Mouse (Mus musculus) embryonic facial prominence, embryonic 12.5 days (tissue): ENCODE results near the gene Ccl6. TPM values are rescaled to one million over a fixed set of nuclear protein-coding genes. Genes with fewer than 3 reads are reported as not detected.
A peak's percentile ranks its signal among the peaks of the same experiment; 100 is the strongest.

Experiments used
- ATAC-seq: fragments of 200-750 bp; cut with Nextera tagmentation; 2 replicates; pipeline ENCODE4 v1.8.0; 2017; ENCODE audit not compliant: insufficient number of reproducible peaks, insufficient read depth, low FRiP score, low TSS enrichment
- H3K27ac ChIP-seq: fragments of 300-500 bp; sonication (generic); 2 replicates; pipeline ENCODE4 v1.5.1; 2016; ENCODE audit warnings: mild to moderate bottlenecking
- H3K27me3 ChIP-seq: fragments of 300-500 bp; sonication (generic); 2 replicates; pipeline ENCODE4 v1.6.1; 2016; ENCODE audit warnings: mild to moderate bottlenecking, moderate library complexity
- H3K36me3 ChIP-seq: fragments of 300-500 bp; sonication (generic); 2 replicates; pipeline ENCODE4 v1.6.1; 2016; ENCODE audit warnings: mild to moderate bottlenecking
- H3K4me1 ChIP-seq: fragments of 300-500 bp; sonication (generic); 2 replicates; pipeline ENCODE4 v1.6.1; 2016
- H3K4me2 ChIP-seq: fragments of 300-500 bp; sonication (generic); replicated peaks from 2 replicates; pipeline ENCODE4 v1.6.1; 2016; ENCODE audit warnings: mild to moderate bottlenecking, moderate library complexity
- H3K4me3 ChIP-seq: fragments of 300-500 bp; sonication (generic); 2 replicates; pipeline ENCODE4 v1.5.1; 2016; ENCODE audit warnings: mild to moderate bottlenecking
- H3K9ac ChIP-seq: fragments of 300-500 bp; sonication (generic); 2 replicates; pipeline ENCODE4 v1.6.1; 2016; ENCODE audit warnings: mild to moderate bottlenecking, moderate library complexity
- H3K9me3 ChIP-seq: fragments of 300-500 bp; sonication (generic); 2 replicates; pipeline ENCODE4 v1.6.1; 2016; ENCODE audit warnings: mild to moderate bottlenecking, moderate library complexity
- WGBS: fragments of 180-500 bp; shearing (Covaris S2); methylation state at CpG from one replicate; pipeline ENCODE4 v1.1.7; 2016; 5-methylcytosine and 5-hydroxymethylcytosine counted together
- polyA plus RNA-seq: library from polyadenylated mRNA; unstranded; fragments of >200 nt; fragmentation: Nextera tagmentation; extraction: Ambion mirVana; gene quantifications from 2 replicates; pipeline ENCODE4 v1.2.1, GENCODE M21; 2016

Ccl6 gene
- polyA plus RNA-seq, 1 experiment from 2014 or later = 1.4 TPM

DNA sequence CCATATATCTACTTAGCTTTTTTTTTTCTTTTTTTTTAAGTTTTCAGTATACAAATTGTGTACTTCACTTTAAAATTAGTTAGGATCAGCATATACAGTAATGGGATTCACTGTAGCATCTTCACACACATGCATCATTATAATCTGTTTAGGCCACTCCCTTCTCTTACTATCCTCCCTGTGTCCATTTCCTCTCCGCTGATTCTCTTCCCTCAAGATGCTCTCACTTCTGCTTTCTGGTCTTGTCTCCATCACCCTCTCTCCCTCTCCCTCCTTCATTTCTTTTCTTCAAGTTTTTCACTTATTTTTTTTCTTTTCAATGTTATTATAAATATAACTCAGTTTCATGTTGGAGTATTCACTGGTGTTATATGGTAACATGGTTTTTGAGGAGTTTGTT is 26.1 kb upstream of the Ccl6 start:
- H3K27me3 ChIP-seq = no peaks in the 10 kb centered on the region
- no peaks in the 10 kb centered on the region for H3K9me3 ChIP-seq
- no peak for ATAC-seq
- no peaks in the 10 kb centered on the region for H3K36me3 ChIP-seq
- H3K9ac ChIP-seq = no peak overlapping the region
- no peak overlapping the region for H3K4me3 ChIP-seq
- H3K4me1 ChIP-seq = no peaks in the 10 kb centered on the region
- H3K4me2 ChIP-seq = no peak overlapping the region
- 97% methylated on average over 1 of the region's 1 CpGs for WGBS
- no peak overlapping the region for H3K27ac ChIP-seq

DNA sequence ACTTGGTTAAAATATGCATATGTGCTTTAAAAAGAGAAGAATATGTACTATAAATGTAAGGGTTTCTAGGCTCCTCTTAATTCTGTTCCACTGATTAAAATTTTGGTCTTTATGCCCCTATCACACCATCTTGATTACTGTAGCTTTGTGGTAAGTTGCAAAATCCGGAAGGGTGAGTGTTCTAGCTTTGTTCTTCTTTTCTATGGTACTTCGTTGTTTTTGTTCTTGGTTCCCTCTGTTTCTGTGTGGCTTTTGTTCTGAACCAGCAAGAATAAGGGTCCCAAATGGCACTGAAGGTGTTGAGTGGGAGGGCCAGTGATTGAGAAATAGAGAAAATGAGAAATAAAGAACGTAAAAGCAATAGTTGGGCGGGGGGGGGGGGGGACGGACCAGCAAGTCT is 25.4 kb upstream of the Ccl6 start:
- Histone ChIP-seq H3K4me1 (no peaks in the 10 kb centered on the region), H3K9ac (no peak overlapping the region), H3K4me3 (no peak overlapping the region), H3K36me3 (no peaks in the 10 kb centered on the region), H3K9me3 (no peaks in the 10 kb centered on the region), H3K27ac (no peak overlapping the region), H3K4me2 (no peak overlapping the region), H3K27me3 (no peaks in the 10 kb centered on the region)
- ATAC-seq = no peak
- 80% methylated on average over 4 of the region's 5 CpGs for WGBS

DNA sequence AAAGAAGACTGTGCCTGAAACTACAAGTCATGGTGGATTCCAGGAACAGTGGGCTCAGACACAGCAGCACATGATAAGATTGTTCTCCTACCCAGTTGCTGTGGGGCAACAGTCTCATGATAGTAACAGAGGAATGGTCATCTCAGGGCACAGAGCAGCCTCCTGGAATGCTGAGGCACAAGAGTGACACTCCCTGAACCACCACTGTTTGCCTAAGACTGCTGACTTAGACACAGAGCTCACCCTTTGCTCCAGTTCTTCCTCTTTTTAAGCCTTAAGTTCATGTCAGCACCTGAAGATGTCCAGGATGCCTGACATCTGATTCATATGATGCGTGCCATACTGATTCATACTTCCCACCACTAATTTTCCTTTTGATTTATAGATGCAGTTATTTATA is 23.7 kb upstream of the Ccl6 start:
- no peaks in the 10 kb centered on the region for H3K4me1 ChIP-seq
- no peak overlapping the region for H3K9ac ChIP-seq
- no peaks in the 10 kb centered on the region for H3K36me3 ChIP-seq
- no peak overlapping the region for H3K4me3 ChIP-seq
- WGBS = 97% methylated on average over 1 of the region's 1 CpGs
- no peak for ATAC-seq
- H3K27ac ChIP-seq = no peak overlapping the region
- no peaks in the 10 kb centered on the region for H3K9me3 ChIP-seq
- no peak overlapping the region for H3K4me2 ChIP-seq
- no peaks in the 10 kb centered on the region for H3K27me3 ChIP-seq

DNA sequence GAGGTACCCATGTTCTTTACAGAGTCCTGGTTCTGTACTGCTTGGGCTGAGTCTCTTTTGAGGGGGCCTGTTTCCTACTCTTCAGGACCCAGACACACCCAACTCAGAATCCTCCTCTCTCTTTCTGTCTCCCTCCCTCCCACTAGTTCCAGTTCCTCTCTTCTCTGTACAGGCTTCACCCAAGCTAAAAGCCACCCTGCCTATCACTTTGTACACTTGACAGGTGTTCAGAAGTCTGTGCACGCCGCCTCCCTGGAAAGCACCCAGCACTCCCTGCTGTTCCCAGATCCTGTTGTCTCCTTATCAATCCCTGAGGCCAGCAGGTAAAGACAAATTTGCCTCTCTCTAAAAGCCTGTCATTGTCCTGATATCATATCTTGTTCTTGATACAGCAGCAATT is 18.0 kb upstream of the Ccl6 start:
- Histone ChIP-seq H3K4me1 (no peaks in the 10 kb centered on the region), H3K36me3 (no peaks in the 10 kb centered on the region), H3K4me2 (no peak overlapping the region), H3K4me3 (no peak overlapping the region), H3K9me3 (no peaks in the 10 kb centered on the region), H3K27ac (no peak overlapping the region), H3K27me3 (no peaks in the 10 kb centered on the region), H3K9ac (no peak overlapping the region)
- 83% methylated on average over 2 of the region's 2 CpGs for WGBS
- ATAC-seq = no peak

DNA sequence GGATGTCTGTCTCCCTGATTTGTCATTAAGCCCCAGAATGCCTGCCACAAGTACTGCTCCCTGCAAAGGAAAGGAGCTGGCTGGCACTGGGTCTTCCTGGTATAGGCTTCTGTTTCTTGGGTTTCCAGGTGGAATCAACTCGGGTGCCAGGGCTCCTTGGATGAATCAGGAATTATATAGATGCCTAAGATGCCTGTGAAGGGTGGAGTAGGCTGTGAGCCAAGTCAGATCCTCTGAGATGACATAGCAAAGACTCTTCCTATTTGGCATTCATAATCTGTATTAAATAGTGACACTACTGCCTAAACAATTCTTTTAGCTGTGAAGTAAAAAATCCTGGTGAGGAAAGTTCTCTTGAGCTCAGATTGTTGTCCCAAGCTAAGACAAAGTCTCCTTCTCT is 13.5 kb upstream of the Ccl6 start:
- Histone ChIP-seq H3K9me3 (no peaks in the 10 kb centered on the region), H3K4me1 (no peaks in the 10 kb centered on the region), H3K27me3 (no peaks in the 10 kb centered on the region), H3K36me3 (no peaks in the 10 kb centered on the region), H3K4me3 (no peak overlapping the region), H3K27ac (no peak overlapping the region), H3K9ac (no peak overlapping the region), H3K4me2 (no peak overlapping the region)
- no peak for ATAC-seq
- WGBS = 48% methylated on average over 1 of the region's 1 CpGs

DNA sequence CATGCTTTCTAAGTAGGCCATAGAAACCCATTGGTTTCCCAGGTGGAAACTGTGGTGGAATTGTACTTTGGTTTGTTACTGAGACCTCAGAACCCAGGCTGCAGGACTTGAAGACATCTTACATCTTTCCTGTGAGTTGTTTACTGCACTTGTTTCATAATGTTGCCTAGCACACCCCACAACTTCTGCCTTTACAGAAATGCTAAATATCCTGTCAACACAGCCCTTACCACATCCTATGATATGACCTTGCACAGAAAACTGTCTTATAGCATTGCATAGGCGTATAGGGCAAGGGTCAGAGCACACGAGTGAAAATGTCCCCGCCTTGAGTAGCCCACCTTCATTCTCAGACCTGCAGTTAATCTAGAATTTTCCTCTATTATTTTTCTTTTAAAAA is 12.6 kb upstream of the Ccl6 start:
- no peaks in the 10 kb centered on the region for H3K36me3 ChIP-seq
- no peak overlapping the region for H3K9ac ChIP-seq
- H3K27ac ChIP-seq = no peak overlapping the region
- 92% methylated on average over 3 of the region's 3 CpGs for WGBS
- H3K4me1 ChIP-seq = no peaks in the 10 kb centered on the region
- no peaks in the 10 kb centered on the region for H3K27me3 ChIP-seq
- H3K4me2 ChIP-seq = no peak overlapping the region
- H3K4me3 ChIP-seq = no peak overlapping the region
- ATAC-seq = no peak
- H3K9me3 ChIP-seq = no peaks in the 10 kb centered on the region

DNA sequence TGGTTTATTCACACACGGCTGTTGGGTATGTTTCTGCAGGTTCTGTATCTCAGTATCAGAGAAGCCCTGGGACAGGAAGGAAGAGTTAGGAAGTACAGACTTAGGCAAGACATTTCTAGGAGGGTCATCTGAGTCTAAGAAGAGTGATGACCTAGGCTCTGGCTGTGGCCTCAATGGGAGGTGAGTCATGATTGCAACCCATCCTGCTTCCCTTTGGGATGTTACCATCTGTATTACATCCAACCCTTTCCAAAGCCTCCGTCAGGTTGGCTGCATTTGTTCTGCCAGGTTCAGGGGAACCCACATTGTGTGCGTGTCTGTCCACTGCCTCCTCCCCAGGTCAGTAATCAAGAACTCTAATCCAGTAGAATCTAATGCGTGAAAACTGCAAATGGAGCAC is 11.8 kb upstream of the Ccl6 start:
- no peaks in the 10 kb centered on the region for H3K9me3 ChIP-seq
- no peaks in the 10 kb centered on the region for H3K27me3 ChIP-seq
- H3K27ac ChIP-seq = no peak overlapping the region
- H3K4me1 ChIP-seq = no peaks in the 10 kb centered on the region
- no peaks in the 10 kb centered on the region for H3K36me3 ChIP-seq
- ATAC-seq = no peak
- H3K4me2 ChIP-seq = no peak overlapping the region
- no peak overlapping the region for H3K4me3 ChIP-seq
- no peak overlapping the region for H3K9ac ChIP-seq
- WGBS = 86% methylated on average over 4 of the region's 4 CpGs

DNA sequence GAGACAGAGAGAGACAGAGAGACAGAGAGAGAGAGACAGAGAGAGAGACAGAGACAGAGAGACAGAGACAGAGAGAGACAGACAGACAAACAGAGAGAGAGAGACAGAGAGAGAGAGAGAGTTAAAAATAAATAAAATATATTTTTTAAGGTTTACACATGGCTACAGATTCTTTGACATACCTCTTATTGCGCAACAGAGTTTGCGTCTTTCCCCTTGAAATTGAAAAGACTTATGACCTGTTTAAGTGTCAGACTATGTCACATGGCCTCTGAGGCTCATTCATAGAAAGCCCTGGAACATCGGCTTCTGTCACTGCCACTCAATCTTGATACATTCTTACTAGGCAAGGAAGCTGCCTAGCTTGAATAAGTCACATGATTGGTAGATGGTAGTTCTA is 10.5 kb upstream of the Ccl6 start:
- Histone ChIP-seq H3K4me2 (no peak overlapping the region), H3K9ac (no peak overlapping the region), H3K4me1 (no peaks in the 10 kb centered on the region), H3K27me3 (no peaks in the 10 kb centered on the region), H3K27ac (no peak overlapping the region), H3K9me3 (no peaks in the 10 kb centered on the region), H3K36me3 (no peaks in the 10 kb centered on the region), H3K4me3 (no peak overlapping the region)
- WGBS = 98% methylated on average over 3 of the region's 3 CpGs
- ATAC-seq = no peak

DNA sequence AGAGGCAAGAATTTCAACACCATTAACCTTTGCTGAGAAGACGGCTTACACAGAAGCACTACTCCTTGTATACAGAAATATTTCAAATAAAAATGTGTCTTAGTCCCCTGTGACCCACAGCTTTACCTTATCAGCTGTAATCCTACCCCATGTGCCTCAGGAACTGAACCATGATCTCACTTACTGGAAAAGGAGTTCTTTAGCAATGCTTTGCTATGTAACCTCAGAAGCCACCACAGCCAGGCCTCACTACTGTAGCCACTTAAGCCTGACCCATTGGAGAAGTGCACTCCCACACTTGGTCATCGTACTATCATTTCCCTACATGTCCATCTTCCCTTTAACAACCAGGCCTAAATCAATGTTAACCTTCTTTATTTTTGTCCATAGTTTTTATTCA is 7.7 kb upstream of the Ccl6 start:
- Histone ChIP-seq H3K4me2 (no peak overlapping the region), H3K36me3 (no peaks in the 10 kb centered on the region), H3K27me3 (no peaks in the 10 kb centered on the region), H3K27ac (no peak overlapping the region), H3K9me3 (no peaks in the 10 kb centered on the region), H3K9ac (no peak overlapping the region), H3K4me1 (no peaks in the 10 kb centered on the region), H3K4me3 (no peak overlapping the region)
- 82% methylated on average over 2 of the region's 2 CpGs for WGBS
- no peak for ATAC-seq

DNA sequence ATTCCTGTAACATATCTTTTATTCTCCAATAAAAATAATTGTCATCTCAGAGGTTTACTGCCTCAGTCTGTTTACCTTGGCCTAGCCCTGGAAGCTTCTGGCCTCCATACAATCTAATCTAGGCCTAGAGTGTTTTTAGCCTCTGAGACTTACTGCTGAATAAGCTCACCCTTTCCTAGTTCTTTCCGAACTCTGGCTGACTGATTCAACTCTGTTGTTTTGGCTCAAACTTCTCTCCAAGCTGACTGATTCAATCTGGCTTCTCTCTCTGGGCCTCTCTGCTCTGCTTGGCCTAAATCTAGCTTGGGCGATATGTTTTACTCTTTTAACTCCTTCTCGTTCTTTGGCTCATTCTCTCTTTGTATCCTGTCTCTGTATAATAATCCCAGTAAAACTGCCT is 6.1 kb upstream of the Ccl6 start:
- no peak overlapping the region for H3K4me3 ChIP-seq
- ATAC-seq = no peak
- H3K9ac ChIP-seq = no peak overlapping the region
- H3K4me2 ChIP-seq = no peak overlapping the region
- H3K27me3 ChIP-seq = no peaks in the 10 kb centered on the region
- H3K36me3 ChIP-seq = no peaks in the 10 kb centered on the region
- no peaks in the 10 kb centered on the region for H3K4me1 ChIP-seq
- no peaks in the 10 kb centered on the region for H3K9me3 ChIP-seq
- 90% methylated on average over 3 of the region's 3 CpGs for WGBS
- no peak overlapping the region for H3K27ac ChIP-seq

DNA sequence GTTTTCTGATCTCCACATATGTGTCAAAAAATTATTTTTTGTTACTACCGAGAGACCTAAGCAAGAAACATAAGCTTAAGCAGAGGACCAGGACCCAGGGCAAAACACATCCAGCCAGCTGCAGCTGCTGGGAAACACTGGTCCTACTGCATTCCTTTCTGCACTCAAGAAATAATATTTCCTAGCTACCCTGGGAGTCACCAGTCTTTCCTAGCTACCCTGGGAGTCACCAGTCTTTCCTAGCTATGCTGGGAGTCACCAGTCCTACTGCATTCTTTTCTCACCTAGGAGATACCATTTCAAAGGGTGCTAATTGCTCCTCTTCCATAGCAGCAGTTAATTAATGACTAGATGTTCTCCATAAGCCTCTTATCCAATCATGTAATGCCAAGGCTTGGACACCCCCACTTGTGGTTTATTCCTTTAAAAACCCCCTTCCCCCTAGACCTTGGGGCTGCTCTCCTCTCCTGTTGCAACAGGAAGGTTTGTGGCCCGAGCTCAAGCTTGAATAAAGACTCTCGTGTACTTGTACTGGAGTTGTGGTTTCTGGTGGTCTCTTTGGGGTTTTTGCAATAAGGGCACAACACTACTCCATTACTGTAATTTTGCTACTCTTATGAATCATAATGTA is 5.4 kb upstream of the Ccl6 start:
- H3K36me3 ChIP-seq = no peaks in the 10 kb centered on the region
- no peak for ATAC-seq
- H3K27me3 ChIP-seq = no peaks in the 10 kb centered on the region
- H3K27ac ChIP-seq = no peak overlapping the region
- no peaks in the 10 kb centered on the region for H3K4me1 ChIP-seq
- no peak overlapping the region for H3K4me2 ChIP-seq
- H3K9ac ChIP-seq = no peak overlapping the region
- H3K4me3 ChIP-seq = no peak overlapping the region
- WGBS = 74% methylated on average over 3 of the region's 3 CpGs
- H3K9me3 ChIP-seq = no peaks in the 10 kb centered on the region

DNA sequence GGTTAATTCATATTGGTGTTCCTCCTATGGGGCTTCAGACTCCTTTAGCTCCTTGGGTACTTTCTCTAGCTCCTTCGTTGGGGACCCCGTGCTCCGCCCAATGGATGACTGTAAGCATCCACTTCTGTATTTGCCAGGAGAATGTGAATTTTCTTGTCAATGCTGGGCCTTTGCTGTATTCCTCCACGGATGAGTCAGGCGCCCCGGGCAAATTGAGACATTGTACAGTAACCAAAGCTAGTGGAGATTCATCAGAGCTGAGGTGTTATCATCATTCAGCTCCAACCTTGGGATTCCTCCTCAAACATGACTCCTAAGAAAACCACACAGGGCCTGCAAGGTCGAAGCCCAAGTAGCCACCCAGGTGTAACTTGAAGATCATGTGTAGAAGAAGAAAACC is 4.9 kb upstream of the Ccl6 start:
- WGBS = 85% methylated on average over 7 of the region's 7 CpGs
- H3K27ac ChIP-seq = 0 out of 2 replicates have a peak overlapping the region, but pooled peaks have one; percentile 26
- no peaks in the 10 kb centered on the region for H3K36me3 ChIP-seq
- no peak overlapping the region for H3K4me2 ChIP-seq
- H3K4me3 ChIP-seq = no peak overlapping the region
- H3K9me3 ChIP-seq = no peaks in the 10 kb centered on the region
- H3K9ac ChIP-seq = no peak overlapping the region
- no peaks in the 10 kb centered on the region for H3K4me1 ChIP-seq
- no peak for ATAC-seq
- H3K27me3 ChIP-seq = no peaks in the 10 kb centered on the region
